Mouse (Mus musculus) heart, embryonic 12.5 days (tissue): ENCODE measurements around the gene Stra6. TPM values are rescaled to one million over a fixed set of nuclear protein-coding genes. Genes with fewer than 3 reads are reported as not detected.

Source experiments
- ATAC-seq: fragments of 200-750 bp; cut with Nextera tagmentation; 2 replicates; pipeline ENCODE4 v1.8.0; 2017; ENCODE audit warnings: moderate TSS enrichment, moderate library complexity; ENCODE audit not compliant: insufficient number of reproducible peaks, low FRiP score
- H3K27ac ChIP-seq: fragments of 300-500 bp; sonication (generic); 2 replicates; pipeline ENCODE4 v1.5.1; 2016; ENCODE audit warnings: mild to moderate bottlenecking, moderate library complexity; ENCODE audit not compliant: poor library complexity, severe bottlenecking
- H3K27me3 ChIP-seq: fragments of 300-500 bp; sonication (generic); replicated peaks from 2 replicates; pipeline ENCODE4 v1.6.1; 2016; ENCODE audit warnings: mild to moderate bottlenecking, moderate library complexity
- H3K36me3 ChIP-seq: fragments of 300-500 bp; sonication (generic); 2 replicates; pipeline ENCODE4 v1.6.1; 2016; ENCODE audit warnings: mild to moderate bottlenecking, moderate library complexity
- H3K4me1 ChIP-seq: fragments of 300-500 bp; sonication (generic); replicated peaks from 2 replicates; pipeline ENCODE4 v1.6.1; 2016; ENCODE audit warnings: mild to moderate bottlenecking
- H3K4me2 ChIP-seq: fragments of 300-500 bp; sonication (generic); 2 replicates; pipeline ENCODE4 v1.6.1; 2016; ENCODE audit warnings: mild to moderate bottlenecking, moderate library complexity
- H3K4me3 ChIP-seq: fragments of 300-500 bp; sonication (generic); 2 replicates; pipeline ENCODE4 v1.5.1; 2016; ENCODE audit warnings: mild to moderate bottlenecking
- H3K9ac ChIP-seq: fragments of 300-500 bp; sonication (generic); 2 replicates; pipeline ENCODE4 v1.6.1; 2016; ENCODE audit warnings: mild to moderate bottlenecking, moderate library complexity
- H3K9me3 ChIP-seq: fragments of 300-500 bp; sonication (generic); replicated peaks from 2 replicates; pipeline ENCODE4 v1.6.1; 2016; ENCODE audit warnings: mild to moderate bottlenecking, moderate library complexity
- WGBS: fragments of 180-500 bp; shearing (Covaris S2); methylation state at CpG from one replicate; pipeline ENCODE4 v1.1.7; 2016; 5-methylcytosine and 5-hydroxymethylcytosine counted together
- polyA plus RNA-seq: library from polyadenylated mRNA; unstranded; fragments of >200 nt; fragmentation: Nextera tagmentation; extraction: Ambion mirVana; gene quantifications from 2 replicates; pipeline ENCODE4 v1.2.1, GENCODE M21; 2016

The Stra6 gene
- polyA plus RNA-seq, 1 experiment from 2014 or later = 1.00 TPM

DNA sequence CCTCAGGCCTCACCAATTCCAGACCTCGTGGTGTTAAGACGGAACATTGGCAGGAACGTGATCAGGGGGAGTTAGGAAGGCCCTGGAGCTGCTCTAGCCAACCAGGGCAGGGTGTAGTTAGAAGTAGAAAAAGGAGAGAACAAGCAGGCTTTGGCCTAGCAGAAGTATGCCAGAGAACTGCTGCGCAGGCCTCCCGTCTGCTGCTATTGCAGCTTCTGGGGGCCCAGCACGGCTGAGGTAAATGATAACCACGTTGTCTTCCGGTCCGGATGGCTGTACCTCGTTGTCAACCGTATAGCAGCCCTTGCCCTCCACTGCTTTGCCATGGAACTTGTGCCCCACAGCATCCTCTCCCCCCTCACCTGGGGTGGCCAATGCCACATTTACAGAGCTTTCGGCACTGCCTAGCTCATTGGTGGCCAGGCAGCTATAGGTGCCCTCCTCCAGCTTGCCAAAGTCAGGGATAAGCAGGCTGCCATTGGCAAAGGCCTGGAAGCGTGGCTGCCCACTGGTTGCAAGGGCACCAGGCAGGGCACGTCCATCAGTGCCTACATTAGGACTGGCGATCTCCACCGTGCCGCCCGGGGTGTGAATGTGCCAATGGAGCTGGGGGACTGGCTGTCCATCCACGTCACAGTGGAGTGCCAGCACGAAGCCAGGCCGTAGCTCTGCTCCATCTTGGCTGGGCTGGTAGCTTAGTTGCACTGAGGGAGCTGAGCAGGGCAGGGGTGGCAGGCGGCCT lies 93.4 kb downstream of the Stra6 start:
- no peak overlapping the region for H3K9ac ChIP-seq
- no peak for ATAC-seq
- 87% methylated on average over 22 of the region's 22 CpGs for whole genome bisulfite sequencing
- H3K27ac ChIP-seq = no peak overlapping the region
- H3K27me3 ChIP-seq = 0 out of 2 replicates have a peak, but pooled peaks cover 13% of the 10 kb centered on the region
- H3K4me1 ChIP-seq = peaks cover 61% of the 10 kb centered on the region
- H3K9me3 ChIP-seq = no peaks in the 10 kb centered on the region
- no peak overlapping the region for H3K4me2 ChIP-seq
- H3K4me3 ChIP-seq = no peak overlapping the region
- H3K36me3 ChIP-seq = no peaks in the 10 kb centered on the region

DNA sequence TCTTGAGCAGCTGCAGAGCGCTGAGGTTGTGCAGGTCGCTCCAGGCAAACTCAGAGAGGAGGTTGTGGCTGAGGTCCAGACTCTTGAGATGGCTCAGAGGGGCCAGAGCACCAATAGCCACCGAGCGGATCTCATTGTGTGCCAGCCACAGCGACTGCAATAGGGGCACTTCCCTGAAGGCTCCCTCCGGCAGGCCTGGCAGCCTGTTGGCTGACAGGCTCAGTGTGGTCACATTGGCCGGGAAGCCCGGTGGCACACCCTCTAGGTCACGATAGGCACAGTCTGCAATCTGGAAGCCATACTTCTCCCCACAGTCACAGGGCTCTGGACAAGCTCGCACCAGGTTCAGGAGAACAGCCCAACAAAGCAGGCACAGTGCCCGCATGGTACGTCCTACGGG lies 94.2 kb downstream of the Stra6 start:
- Histone ChIP-seq H3K36me3 (no peaks in the 10 kb centered on the region), H3K4me3 (no peak overlapping the region; the same call in 1 of the 2 replicates), H3K9ac (peak overlapping the region; percentile 46), H3K4me1 (peaks cover 62% of the 10 kb centered on the region), H3K27ac (peak overlapping the region; percentile 76), H3K4me2 (peak overlapping the region; percentile 39), H3K27me3 (peaks cover 10% of the 10 kb centered on the region; the same call in 1 of the 2 replicates), H3K9me3 (no peaks in the 10 kb centered on the region)
- ATAC-seq = no peak
- 75% methylated on average over 13 of the region's 13 CpGs for WGBS

DNA sequence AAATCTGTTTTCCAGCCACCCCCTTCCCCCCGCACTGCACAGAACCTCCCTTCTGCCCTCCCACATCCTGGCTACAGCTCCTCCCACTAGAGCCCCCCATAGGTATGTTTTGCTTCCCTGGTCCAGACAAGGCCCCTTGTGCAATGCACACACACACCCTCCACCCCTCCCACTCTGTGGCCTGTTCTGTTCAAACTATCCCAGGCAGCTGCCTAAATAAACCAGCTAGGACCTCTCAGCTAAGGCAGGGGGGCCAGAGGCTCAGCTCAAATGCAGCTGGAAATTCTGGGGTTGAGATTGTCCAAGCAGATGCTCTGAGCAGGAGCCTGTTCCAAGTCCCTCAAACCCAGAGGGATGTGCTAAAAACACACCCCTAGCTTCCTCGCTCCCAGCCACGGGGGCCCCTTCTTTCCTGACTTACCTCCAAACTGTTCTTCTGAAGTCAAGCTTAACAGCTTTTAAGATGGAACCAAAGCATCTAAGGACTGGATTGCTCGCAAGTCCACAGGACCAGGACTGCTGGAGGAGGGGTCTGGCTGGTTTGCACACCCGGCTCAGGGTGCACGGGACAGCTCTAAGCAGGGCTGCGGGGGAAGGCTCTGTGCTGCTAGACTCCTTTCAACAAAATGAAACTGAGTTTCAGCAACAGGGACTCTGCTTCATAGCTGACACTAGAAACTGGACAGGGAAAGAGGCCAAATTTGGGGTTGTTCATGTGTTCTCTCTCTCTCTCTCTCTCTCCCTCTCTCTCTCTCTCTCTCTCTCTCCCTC lies 95.1 kb downstream of the Stra6 start:
- H3K9ac ChIP-seq = no peak overlapping the region
- H3K4me3 ChIP-seq = no peak overlapping the region
- H3K9me3 ChIP-seq = no peaks in the 10 kb centered on the region
- 0 out of 2 replicates have a peak, but pooled peaks have one; percentile 27 for ATAC-seq
- peaks cover 58% of the 10 kb centered on the region for H3K4me1 ChIP-seq
- WGBS = 39% methylated on average over 7 of the region's 7 CpGs
- peaks cover 13% of the 10 kb centered on the region; the same call in 1 of the 2 replicates for H3K27me3 ChIP-seq
- H3K4me2 ChIP-seq = peak overlapping the region; percentile 39
- peak overlapping the region; percentile 76 for H3K27ac ChIP-seq
- H3K36me3 ChIP-seq = no peaks in the 10 kb centered on the region

DNA sequence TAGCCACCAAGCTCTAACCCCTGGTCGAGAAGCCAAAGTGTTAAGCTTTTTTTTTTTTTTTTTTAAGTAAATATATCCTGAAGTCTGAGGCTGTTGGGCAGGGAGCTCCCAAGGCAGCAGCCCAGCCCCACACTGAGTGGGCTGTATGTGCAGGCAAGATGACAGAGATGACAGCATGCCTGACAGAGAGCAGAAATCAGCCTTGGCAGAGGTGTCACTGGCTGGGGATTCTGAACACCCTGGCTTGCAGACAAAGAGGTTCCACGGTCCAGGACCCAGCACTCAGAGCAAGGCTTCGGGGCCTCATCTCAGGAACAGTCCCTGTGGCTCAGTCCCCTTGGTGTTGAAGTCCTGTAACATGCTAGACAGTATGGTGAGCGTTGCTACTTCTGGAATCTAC lies 96.3 kb downstream of the Stra6 start:
- ATAC-seq = peak; percentile 12; the same call in 1 of the 2 replicates
- no peaks in the 10 kb centered on the region for H3K9me3 ChIP-seq
- peaks cover 11% of the 10 kb centered on the region; the same call in 1 of the 2 replicates for H3K27me3 ChIP-seq
- 22% methylated on average over 4 of the region's 4 CpGs for WGBS
- peaks cover 55% of the 10 kb centered on the region for H3K4me1 ChIP-seq
- H3K27ac ChIP-seq = peak overlapping the region; percentile 3
- no peak overlapping the region for H3K4me3 ChIP-seq
- no peak overlapping the region for H3K9ac ChIP-seq
- no peak overlapping the region for H3K4me2 ChIP-seq
- no peaks in the 10 kb centered on the region for H3K36me3 ChIP-seq

DNA sequence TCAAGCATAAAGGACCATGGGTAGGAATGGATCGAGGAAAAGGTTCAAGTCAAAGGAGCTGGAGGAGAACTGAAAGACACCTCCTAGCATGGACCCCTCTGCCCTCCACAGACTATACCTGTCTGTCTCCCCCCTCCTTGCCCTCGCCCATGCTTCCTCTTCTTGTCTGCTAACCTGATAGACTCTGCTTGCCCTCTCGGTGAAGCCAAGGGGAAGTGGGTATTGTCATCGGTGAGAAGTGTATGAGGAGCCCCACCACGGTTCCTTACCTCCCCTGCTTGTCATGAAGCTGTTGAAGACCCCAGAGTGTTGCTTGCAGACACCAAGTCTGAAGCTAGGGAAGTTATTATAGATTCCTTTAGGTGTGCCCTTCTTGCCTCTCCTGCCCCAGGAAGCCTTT lies 96.7 kb downstream of the Stra6 start:
- no peak for ATAC-seq
- H3K9ac ChIP-seq = no peak overlapping the region
- H3K36me3 ChIP-seq = no peaks in the 10 kb centered on the region
- H3K4me2 ChIP-seq = no peak overlapping the region
- peaks cover 50% of the 10 kb centered on the region for H3K4me1 ChIP-seq
- peaks cover 11% of the 10 kb centered on the region; the same call in 1 of the 2 replicates for H3K27me3 ChIP-seq
- 57% methylated on average over 5 of the region's 5 CpGs for WGBS
- H3K27ac ChIP-seq = peak overlapping the region; percentile 3
- H3K9me3 ChIP-seq = no peaks in the 10 kb centered on the region
- no peak overlapping the region for H3K4me3 ChIP-seq

DNA sequence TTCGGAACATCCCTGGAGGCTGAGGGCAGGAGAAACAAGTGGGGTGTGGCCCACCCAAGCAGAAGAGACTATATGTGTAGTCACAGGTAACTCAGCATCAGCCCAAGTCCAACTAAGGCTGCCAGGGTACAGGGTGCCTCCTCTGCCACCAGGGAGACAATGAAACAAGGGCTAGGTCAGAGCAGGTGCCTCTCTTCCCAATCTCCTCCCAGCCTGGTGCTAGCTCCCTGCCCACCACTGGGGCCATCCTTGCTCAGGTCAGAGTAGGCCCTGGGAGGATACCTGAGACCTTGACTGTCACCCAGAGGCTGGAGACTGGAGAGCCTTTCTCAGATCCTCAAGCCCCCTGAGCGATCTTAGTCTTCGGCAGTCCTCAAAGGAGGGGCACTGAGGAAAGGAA lies 98.6 kb downstream of the Stra6 start:
- 83% methylated on average over 3 of the region's 3 CpGs for WGBS

DNA sequence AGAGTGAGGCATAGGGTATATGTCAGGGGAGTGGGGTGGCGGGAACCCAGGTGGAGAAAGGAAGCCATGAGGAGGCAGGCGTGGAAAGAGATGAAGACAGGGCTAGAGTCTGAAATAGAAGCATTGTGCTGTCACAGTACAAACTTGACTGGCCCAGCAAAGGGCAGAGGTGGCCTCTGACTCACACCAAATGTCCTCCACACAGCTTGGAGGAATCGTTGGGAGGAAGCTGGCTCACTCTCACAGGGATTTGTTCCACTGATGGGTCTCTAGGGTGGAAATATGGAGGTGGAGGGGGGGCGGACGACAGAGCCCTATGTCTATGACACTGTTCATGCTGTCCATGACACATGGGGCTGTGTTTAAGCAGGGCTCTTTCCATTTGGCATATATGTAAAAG lies 99.6 kb downstream of the Stra6 start:
- 60% methylated on average over 5 of the region's 5 CpGs for WGBS
- no peak for ATAC-seq
- H3K9me3 ChIP-seq = 0 out of 2 replicates have a peak, but pooled peaks cover 3% of the 10 kb centered on the region
- H3K4me3 ChIP-seq = no peak overlapping the region
- H3K4me2 ChIP-seq = no peak overlapping the region
- peaks cover 33% of the 10 kb centered on the region for H3K4me1 ChIP-seq
- H3K27ac ChIP-seq = no peak overlapping the region
- H3K27me3 ChIP-seq = peaks cover 6% of the 10 kb centered on the region; the same call in 1 of the 2 replicates
- H3K9ac ChIP-seq = no peak overlapping the region
- H3K36me3 ChIP-seq = no peaks in the 10 kb centered on the region

More for the DNA sequence above, 98.6 kb downstream of the Stra6 start:
- no peak overlapping the region for H3K27ac ChIP-seq
- H3K36me3 ChIP-seq = no peaks in the 10 kb centered on the region
- H3K27me3 ChIP-seq = peaks cover 9% of the 10 kb centered on the region; the same call in 1 of the 2 replicates
- no peak overlapping the region for H3K4me2 ChIP-seq
- no peak overlapping the region for H3K4me3 ChIP-seq
- no peak for ATAC-seq
- peaks cover 43% of the 10 kb centered on the region for H3K4me1 ChIP-seq
- no peak overlapping the region for H3K9ac ChIP-seq
- H3K9me3 ChIP-seq = 0 out of 2 replicates have a peak, but pooled peaks cover 3% of the 10 kb centered on the region

DNA sequence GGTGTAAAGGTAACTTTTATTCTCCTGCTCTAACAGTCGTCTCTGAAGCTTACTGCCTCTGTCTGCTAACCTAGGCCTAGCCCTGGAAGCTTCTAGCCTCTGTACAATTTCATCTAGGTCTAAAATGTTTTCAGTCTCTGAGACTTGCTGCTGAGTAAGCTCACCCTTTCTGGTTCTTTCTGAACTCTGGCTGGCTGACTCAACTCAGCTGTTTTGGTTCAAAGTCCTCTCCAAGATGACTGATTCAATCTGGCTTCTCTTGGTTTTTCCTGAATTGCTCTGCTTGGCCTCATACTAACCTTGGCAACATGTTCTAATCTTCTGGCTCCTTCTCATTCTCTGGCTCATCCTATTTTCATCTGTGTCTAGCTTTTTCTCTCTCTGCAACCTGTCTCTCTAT lies 102.2 kb downstream of the Stra6 start:
- no peak for ATAC-seq
- peaks cover 6% of the 10 kb centered on the region; the same call in 1 of the 2 replicates for H3K27me3 ChIP-seq
- no peak overlapping the region for H3K4me2 ChIP-seq
- H3K9ac ChIP-seq = no peak overlapping the region
- 0 out of 2 replicates have a peak, but pooled peaks cover 3% of the 10 kb centered on the region for H3K9me3 ChIP-seq
- 72% methylated on average over 1 of the region's 1 CpGs for WGBS
- H3K36me3 ChIP-seq = no peaks in the 10 kb centered on the region
- no peak overlapping the region for H3K4me3 ChIP-seq
- no peak overlapping the region for H3K27ac ChIP-seq
- peaks cover 13% of the 10 kb centered on the region for H3K4me1 ChIP-seq

DNA sequence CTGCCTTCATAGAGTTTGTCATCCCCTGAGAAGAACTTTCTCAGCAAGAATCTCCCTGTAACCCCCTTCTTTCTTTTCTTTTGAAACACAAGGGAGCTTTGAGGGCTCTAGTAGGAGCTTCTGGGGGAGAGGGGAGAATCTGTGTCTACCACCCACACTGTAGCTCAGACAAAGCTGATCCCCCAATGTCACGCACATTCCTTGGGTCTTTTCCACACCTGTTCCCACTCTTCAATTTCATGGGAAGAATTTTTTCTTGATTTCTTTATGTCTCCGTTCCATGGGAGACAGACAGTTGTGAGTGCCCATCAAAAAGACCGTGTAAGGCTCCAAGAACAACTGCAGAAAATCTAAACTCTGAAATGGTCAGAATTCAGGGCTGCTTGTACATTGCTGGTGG lies 105.3 kb downstream of the Stra6 start:
- Histone ChIP-seq H3K4me2 (no peak overlapping the region), H3K4me3 (no peak overlapping the region), H3K36me3 (no peaks in the 10 kb centered on the region), H3K9me3 (0 out of 2 replicates have a peak, but pooled peaks cover 3% of the 10 kb centered on the region), H3K27me3 (0 out of 2 replicates have a peak, but pooled peaks cover under 1% of the 10 kb centered on the region), H3K27ac (no peak overlapping the region), H3K4me1 (peaks cover 6% of the 10 kb centered on the region; the same call in 1 of the 2 replicates), H3K9ac (no peak overlapping the region)
- 72% methylated on average over 3 of the region's 3 CpGs for WGBS
- ATAC-seq = no peak

DNA sequence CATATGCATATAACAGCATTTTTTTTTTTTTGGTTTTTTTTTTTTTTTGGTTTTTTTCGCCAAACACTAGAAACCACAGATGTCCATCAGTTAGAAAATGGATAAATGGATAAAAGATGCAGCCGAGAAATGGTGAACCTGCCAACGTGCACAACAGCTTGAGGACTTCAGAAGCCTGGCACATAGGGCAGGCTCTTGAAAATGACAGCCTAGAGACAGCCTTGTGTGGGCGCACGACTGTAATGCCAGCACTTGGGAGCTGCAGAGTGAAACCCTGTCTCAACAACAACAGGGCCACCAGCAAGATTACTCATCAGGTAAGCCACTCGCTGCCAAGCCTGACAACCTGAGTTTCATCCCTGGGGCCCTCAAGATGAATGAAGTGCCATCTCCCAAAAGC lies 105.8 kb downstream of the Stra6 start:
- peaks cover 6% of the 10 kb centered on the region for H3K4me1 ChIP-seq

DNA sequence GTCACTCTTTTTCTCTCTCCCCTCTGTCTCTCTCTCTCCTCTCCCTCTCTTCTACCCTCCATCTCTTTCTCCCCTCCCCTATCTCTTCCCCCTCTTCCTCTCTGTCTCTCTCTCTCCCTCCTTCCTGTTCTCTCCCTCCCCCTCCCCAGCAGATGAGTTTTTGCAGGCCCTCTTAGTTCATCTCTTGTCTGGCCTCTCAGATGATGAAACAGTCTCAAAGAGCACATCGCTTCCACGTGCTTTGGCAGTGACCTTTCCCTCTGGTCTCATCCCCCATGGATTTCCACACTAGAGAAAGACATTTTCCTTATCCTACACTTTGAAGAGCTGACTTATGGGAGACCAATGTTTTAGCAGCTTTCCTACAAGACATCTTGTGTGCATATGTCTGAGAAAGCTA lies 109.3 kb downstream of the Stra6 start:
- H3K27me3 ChIP-seq = no peaks in the 10 kb centered on the region
- H3K27ac ChIP-seq = no peak overlapping the region
- H3K9me3 ChIP-seq = no peaks in the 10 kb centered on the region
- no peak overlapping the region for H3K9ac ChIP-seq
- peaks cover 25% of the 10 kb centered on the region for H3K4me1 ChIP-seq
- H3K4me3 ChIP-seq = no peak overlapping the region
- no peak for ATAC-seq
- WGBS = 57% methylated on average over 2 of the region's 2 CpGs
- no peak overlapping the region for H3K4me2 ChIP-seq
- H3K36me3 ChIP-seq = no peaks in the 10 kb centered on the region

More for the DNA sequence above, 105.8 kb downstream of the Stra6 start:
- H3K4me3 ChIP-seq = no peak overlapping the region
- no peaks in the 10 kb centered on the region for H3K27me3 ChIP-seq
- ATAC-seq = no peak
- WGBS = 70% methylated on average over 6 of the region's 6 CpGs
- 0 out of 2 replicates have a peak, but pooled peaks cover 3% of the 10 kb centered on the region for H3K9me3 ChIP-seq
- H3K36me3 ChIP-seq = no peaks in the 10 kb centered on the region
- H3K9ac ChIP-seq = no peak overlapping the region
- H3K27ac ChIP-seq = no peak overlapping the region
- H3K4me2 ChIP-seq = no peak overlapping the region
